Mouse (Mus musculus): ENCODE results near the gene Accsl. TPM values are rescaled to one million over a fixed set of nuclear protein-coding genes. Genes with fewer than 3 reads are reported as not detected.

The Accsl gene
- polyA plus RNA-seq (2015; fragmentation: Nextera tagmentation; extraction: Ambion mirVana), result 0.12 and 0.31 TPM in 2 replicates

DNA sequence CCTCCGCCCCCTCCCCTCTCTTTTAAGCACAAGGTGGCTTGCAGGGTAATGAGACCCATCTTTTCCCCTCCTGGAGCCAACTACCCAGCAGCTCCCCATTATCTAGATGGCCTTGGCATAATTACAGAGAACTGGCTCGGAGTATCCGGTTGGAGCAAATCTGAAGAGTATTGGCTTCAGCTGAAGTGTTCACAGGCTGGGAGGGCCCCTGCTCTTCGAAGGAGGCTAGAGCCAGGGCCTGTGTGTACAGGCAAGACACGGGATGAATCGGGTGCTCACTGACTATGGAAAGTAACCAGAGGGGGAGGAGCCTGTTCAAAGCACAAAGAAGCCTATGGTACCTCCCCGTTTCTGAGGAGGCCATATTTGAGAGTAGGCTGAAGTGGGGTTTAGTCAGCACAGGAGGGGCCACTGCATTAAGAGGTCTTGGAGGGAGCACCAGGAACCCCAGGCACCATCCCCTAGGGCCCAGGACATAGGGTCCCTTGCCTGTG lies at the start of gene Accsl:
Accsl (minus strand) TSS at position 51 of the 494 bp plus-strand sequence.
- no peak for ATAC-seq (ENCODE audit: low FRiP score, low read depth)
- Histone ChIP-seq H3K4me2 (no peak within 1 kb of the TSS), H3K9ac (no peak within 1 kb of the TSS), H3K27me3 (no peaks in the 10 kb centered on the region), H3K36me3 (no peaks in the 10 kb centered on the region), H3K4me3 (no peak within 1 kb of the TSS), H3K9me3 (no peaks in the 10 kb centered on the region), H3K27ac (replicated peaks) (no peak within 1 kb of the TSS), H3K4me1 (replicated peaks) (peaks cover 8% of the 10 kb centered on the region)
- 60% methylated on average over 7 of the region's 7 CpGs for WGBS

DNA sequence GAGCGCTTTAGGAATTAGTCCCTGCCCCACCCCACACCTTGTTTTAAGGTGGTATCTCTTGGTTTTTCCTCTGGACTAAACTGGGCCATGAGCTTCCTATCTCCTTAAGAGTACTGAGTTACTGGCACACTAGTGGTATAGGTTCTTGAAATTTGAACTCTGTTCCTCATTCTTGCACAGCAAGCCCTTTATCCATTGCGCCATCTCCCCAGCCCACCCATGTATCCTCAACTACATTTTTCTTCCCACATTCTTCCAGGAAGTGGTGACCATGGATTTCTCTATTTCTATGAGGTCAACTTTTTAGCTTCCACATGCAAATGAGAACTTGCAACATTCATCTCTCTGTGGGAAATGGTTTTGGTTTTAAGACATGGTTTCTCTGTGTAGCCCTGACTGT lies 44.6 kb upstream of the Accsl start:
- WGBS, result 95% methylated on average over 2 of the region's 2 CpGs
- Histone ChIP-seq H3K9me3 (no peaks in the 10 kb centered on the region), H3K9ac (no peak overlapping the region), H3K36me3 (no peaks in the 10 kb centered on the region), H3K27ac (replicated peaks) (no peak overlapping the region), H3K27me3 (no peaks in the 10 kb centered on the region), H3K4me2 (no peak overlapping the region), H3K4me1 (replicated peaks) (peaks cover 2% of the 10 kb centered on the region; the same call in 1 of the 2 replicates), H3K4me3 (no peak overlapping the region)
- ATAC-seq (ENCODE audit: low FRiP score, low read depth), result no peak

DNA sequence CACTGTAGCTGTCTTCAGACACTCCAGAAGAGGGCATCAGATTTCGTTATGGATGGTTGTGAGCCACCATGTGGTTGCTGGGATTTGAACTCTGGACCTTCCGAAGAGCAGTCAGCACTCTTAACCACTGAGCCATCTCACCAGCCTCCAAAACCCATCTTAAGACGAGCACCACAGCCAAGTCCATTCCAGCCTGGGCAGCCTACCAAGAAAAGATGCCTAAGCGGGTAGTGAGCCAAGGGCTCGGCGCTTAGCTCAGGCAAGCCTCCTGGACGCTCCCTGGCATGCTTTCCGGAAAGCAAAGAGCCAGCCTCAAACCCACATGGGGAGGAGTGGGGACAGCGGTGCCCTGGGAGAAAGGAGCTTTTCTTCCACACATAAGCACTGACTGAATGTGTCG lies 43.0 kb upstream of the Accsl start:
- 75% methylated on average over 10 of the region's 10 CpGs for WGBS
- no peak for ATAC-seq (ENCODE audit: low FRiP score, low read depth)
- H3K4me2 ChIP-seq, result no peak overlapping the region
- no peaks in the 10 kb centered on the region for H3K36me3 ChIP-seq
- H3K4me1 ChIP-seq (replicated peaks), result peaks cover 18% of the 10 kb centered on the region
- no peak overlapping the region for H3K27ac ChIP-seq (replicated peaks)
- no peaks in the 10 kb centered on the region for H3K27me3 ChIP-seq
- H3K4me3 ChIP-seq, result no peak overlapping the region
- no peak overlapping the region for H3K9ac ChIP-seq
- no peaks in the 10 kb centered on the region for H3K9me3 ChIP-seq

DNA sequence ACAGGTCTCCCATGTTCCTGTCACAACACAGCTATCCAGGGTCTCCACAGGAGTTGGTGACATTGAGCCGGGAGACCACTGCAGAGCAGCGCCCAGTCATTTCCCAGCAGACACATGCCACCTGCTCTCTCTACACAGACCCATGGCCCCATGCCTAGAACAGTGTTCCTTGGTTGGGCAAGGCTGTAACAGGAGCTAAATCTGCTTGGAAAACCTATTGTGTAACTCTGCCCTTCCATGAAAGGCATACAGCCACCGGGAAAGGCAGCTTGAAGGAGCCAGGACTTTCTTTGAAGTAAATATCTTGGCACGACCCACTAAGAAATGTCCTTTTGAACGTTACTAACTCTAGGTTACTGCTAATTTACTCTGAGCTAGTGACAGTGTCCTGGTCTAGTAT lies 40.8 kb upstream of the Accsl start:
- H3K4me2 ChIP-seq, result no peak overlapping the region
- H3K27ac ChIP-seq (replicated peaks), result no peak overlapping the region
- 63% methylated on average over 5 of the region's 5 CpGs for WGBS
- H3K36me3 ChIP-seq, result no peaks in the 10 kb centered on the region
- peaks cover 25% of the 10 kb centered on the region for H3K4me1 ChIP-seq (replicated peaks)
- no peaks in the 10 kb centered on the region for H3K9me3 ChIP-seq
- H3K4me3 ChIP-seq, result no peak overlapping the region
- H3K27me3 ChIP-seq, result no peaks in the 10 kb centered on the region
- no peak for ATAC-seq (ENCODE audit: low FRiP score, low read depth)
- no peak overlapping the region for H3K9ac ChIP-seq

DNA sequence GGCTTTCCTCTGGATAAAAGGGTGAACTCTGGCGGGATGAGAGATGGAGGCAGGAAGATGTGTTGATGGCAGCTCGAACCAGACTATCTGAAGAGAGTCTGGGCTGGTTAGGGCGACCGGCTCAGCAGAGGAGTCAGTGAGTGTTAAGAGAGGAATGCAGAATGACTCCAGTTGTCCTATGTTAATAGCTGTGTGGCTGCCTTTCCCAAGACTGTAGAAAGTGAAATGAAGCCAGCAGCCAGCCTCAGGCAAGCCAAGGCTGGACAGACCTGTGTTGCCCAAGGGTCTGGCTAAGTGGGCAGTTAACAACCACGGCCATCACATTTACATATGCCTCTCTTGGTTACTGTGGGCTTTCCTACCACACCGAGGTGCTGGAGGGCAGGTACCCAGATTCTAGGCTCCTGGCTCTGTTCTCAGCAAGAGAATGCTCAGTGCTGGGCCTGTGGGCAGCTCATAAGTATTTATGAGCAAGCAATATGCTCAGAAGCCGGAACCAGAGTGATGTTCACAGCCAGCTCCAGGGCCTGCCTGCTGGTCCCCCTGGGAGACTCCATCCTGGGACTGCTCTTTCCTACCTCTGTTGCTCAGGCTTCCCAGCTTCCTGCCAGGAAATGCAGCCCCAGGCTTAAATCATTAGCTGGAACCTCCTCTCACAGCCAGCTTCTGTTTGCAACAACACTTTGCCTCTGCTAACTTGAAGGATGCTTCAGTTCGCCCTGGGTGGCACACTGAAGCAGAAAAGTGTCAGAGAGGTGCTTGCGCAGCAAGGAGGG lies 38.8 kb upstream of the Accsl start:
- Histone ChIP-seq H3K9ac (no peak overlapping the region), H3K4me2 (no peak overlapping the region), H3K4me1 (replicated peaks) (peaks cover 25% of the 10 kb centered on the region), H3K9me3 (no peaks in the 10 kb centered on the region), H3K27ac (replicated peaks) (peak overlapping the region; percentile 69), H3K4me3 (no peak overlapping the region), H3K36me3 (no peaks in the 10 kb centered on the region), H3K27me3 (no peaks in the 10 kb centered on the region)
- 58% methylated on average over 9 of the region's 9 CpGs for WGBS
- peak; percentile 43; the same call in 1 of the 2 replicates for ATAC-seq (ENCODE audit: low FRiP score, low read depth)

DNA sequence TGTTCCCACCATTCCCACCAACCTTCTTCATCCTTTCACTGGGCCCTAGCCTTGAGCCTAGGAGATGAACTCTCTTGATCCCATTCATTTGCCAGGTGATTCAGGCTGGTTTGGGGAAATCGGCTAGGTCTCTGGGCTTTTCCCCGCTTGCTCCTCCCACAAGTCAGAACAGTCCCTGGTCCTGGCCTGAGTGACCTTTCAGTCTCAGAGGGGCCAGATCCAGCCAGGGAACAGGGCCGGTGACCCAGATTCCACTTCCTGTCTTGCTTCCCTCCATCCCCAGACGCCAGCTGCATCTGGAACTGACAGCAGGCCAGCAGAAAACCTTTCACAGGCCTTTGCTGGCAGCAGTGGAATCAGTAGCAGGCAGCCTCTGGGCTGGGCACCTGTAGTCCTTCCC lies 37.4 kb upstream of the Accsl start:
- Histone ChIP-seq H3K4me3 (no peak overlapping the region), H3K4me2 (no peak overlapping the region), H3K9me3 (no peaks in the 10 kb centered on the region), H3K36me3 (no peaks in the 10 kb centered on the region), H3K9ac (no peak overlapping the region), H3K27me3 (no peaks in the 10 kb centered on the region), H3K27ac (replicated peaks) (no peak overlapping the region), H3K4me1 (replicated peaks) (peaks cover 25% of the 10 kb centered on the region)
- WGBS, result 42% methylated on average over 4 of the region's 4 CpGs
- ATAC-seq (ENCODE audit: low FRiP score, low read depth), result no peak

DNA sequence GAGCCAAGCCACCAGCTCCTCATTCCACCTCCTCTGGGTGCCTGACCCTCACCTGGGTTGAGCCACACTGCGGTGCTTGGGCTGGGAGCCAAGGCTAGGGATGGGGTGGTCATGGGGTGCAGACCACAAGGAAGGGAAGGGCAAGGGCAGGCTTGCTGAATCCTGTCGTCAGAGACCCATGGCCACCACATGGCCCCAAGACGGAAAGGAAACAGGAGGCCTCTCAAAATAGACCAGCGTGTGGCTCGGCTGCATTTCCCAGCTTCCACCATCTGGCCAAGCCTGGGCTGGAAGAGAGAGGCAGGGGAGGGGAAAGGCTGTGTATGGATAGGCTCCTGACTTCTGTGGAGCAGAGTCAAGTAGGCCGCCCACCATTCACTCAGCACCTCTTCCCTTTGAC lies 34.5 kb upstream of the Accsl start:
- H3K4me1 ChIP-seq (replicated peaks), result peaks cover 30% of the 10 kb centered on the region
- ATAC-seq (ENCODE audit: low FRiP score, low read depth), result no peak
- no peak overlapping the region for H3K4me3 ChIP-seq
- no peaks in the 10 kb centered on the region for H3K27me3 ChIP-seq
- H3K27ac ChIP-seq (replicated peaks), result no peak overlapping the region
- WGBS, result 73% methylated on average over 6 of the region's 6 CpGs
- no peak overlapping the region for H3K4me2 ChIP-seq
- no peaks in the 10 kb centered on the region for H3K36me3 ChIP-seq
- no peak overlapping the region for H3K9ac ChIP-seq
- H3K9me3 ChIP-seq, result no peaks in the 10 kb centered on the region

DNA sequence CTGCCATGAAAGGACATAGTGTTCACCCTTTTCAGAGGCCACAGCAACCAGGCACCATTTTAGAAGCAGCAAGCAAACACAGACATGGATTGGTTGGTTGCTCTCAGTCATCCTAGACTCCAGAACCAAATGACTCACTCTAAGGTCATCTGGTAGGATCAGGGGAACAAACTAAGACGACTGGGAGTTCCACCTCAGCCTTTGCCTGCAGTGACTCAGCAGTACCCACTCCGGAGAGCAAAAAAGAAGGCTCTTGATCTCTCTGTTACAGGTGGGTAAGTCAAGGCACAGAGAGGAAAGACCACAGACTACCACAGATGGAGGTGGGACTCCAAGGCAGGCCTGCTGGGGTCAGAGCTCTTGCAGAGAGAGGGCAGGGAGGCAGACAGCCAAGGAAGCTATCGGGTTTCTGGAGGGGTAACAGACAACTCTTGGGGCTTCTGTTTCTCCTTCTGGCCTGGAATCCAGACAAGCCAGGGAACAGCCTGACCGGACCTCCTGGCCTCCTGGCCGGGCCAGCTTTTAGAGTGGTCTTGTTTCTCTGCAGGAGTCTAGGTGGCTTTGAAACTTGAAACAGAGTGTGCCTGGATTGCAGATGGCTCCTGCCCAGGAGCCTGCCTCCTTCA lies 33.8 kb upstream of the Accsl start:
- peaks cover 24% of the 10 kb centered on the region for H3K4me1 ChIP-seq (replicated peaks)
- H3K9ac ChIP-seq, result no peak overlapping the region
- no peak overlapping the region for H3K4me3 ChIP-seq
- H3K27me3 ChIP-seq, result no peaks in the 10 kb centered on the region
- H3K4me2 ChIP-seq, result no peak overlapping the region
- no peaks in the 10 kb centered on the region for H3K36me3 ChIP-seq
- no peak overlapping the region for H3K27ac ChIP-seq (replicated peaks)
- 76% methylated on average over 5 of the region's 5 CpGs for WGBS
- no peaks in the 10 kb centered on the region for H3K9me3 ChIP-seq
- no peak for ATAC-seq (ENCODE audit: low FRiP score, low read depth)

DNA sequence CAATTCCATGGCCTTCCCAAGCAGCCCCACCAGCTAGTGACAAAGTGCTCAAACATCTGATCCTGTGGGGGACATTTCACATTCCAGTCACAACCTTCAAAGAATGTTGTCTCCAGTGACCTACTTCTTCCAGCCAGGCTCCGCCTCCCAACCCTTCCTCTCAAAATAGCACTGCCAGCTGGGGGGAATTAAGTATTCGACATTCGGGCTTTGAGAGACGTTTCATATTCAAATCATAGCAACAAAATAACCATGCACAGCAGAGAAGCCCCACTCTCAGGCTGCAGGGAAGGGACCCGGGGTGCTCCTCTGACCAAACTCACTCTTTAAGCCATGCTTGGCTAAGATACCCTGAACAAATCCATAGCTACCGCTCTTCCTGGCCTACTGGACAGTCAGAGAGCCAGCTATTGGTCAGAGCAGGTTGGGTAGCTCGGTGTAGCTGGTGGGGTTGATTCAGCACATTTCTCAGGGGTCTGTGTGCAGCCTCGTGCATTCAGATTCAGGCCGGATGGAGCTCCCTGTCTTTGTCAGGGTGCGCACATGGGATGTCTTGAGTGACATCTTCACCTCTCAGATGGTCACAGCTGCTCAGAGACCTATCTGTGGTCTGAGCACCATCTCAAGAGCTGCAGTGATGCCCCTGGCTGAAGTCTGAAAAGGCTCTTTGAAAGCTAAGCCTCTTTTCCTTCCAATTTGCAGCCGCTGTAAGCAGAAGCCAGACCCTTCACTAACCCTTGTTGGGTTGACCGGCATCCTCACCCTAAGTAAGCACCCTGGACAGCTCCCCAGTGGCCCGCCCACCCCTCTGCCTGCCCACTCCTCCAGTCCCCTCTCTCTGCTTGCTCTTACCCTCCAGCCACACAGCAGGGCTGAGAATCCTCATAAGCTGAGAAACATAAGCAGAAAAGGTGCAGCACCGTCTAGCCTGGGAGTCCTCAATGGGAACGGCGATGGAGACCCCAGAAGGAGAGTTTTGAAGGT lies 30.7 kb upstream of the Accsl start:
- Histone ChIP-seq H3K27ac (replicated peaks) (no peak overlapping the region), H3K4me3 (no peak overlapping the region)
- WGBS, result 49% methylated on average over 16 of the region's 16 CpGs

DNA sequence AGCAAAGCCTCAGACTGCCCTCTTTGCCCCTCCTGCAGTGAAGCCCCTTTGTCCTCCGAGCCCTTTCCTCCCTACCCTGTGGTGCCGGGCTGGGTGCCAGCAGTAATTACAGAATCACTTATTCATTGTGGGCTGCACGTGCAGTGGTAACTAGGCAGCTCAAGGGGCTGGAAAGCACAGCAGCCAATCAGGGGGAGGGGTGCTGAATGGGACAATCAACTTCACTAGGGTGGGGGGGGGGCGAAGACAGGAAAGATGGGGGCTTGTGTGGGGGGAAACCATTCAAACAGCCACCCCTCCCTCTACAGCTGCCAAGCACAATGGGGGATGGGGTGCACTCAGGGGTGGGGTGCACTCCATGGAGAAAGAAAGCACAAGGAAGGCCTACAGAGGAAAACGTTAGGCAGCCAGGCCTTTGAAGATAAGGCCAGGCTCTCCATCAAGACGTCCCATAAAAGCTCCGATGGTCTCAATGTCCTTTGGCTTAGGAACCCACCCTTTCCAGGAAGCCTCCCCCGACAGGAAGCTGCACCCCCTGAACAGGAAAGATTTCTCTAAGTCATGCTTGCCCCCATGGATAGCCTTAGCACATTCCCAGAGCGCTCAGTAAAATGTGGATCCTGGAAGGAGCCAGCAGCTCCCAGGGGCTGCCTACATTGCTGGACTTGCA lies 22.8 kb upstream of the Accsl start:
- no peaks in the 10 kb centered on the region for H3K9me3 ChIP-seq
- no peak overlapping the region for H3K4me3 ChIP-seq
- ATAC-seq (ENCODE audit: low FRiP score, low read depth), result peak; percentile 95
- no peaks in the 10 kb centered on the region for H3K27me3 ChIP-seq
- no peaks in the 10 kb centered on the region for H3K36me3 ChIP-seq
- no peak overlapping the region for H3K9ac ChIP-seq
- 11% methylated on average over 8 of the region's 9 CpGs for WGBS
- H3K27ac ChIP-seq (replicated peaks), result peak overlapping the region; percentile 79
- no peak overlapping the region for H3K4me2 ChIP-seq
- peaks cover 21% of the 10 kb centered on the region for H3K4me1 ChIP-seq (replicated peaks)

More for the DNA sequence above, 30.7 kb upstream of the Accsl start:
- Histone ChIP-seq H3K9ac (no peak overlapping the region), H3K27me3 (no peaks in the 10 kb centered on the region), H3K4me2 (no peak overlapping the region), H3K9me3 (no peaks in the 10 kb centered on the region), H3K4me1 (replicated peaks) (0 out of 2 replicates have a peak, but pooled peaks cover 9% of the 10 kb centered on the region), H3K36me3 (no peaks in the 10 kb centered on the region)
- no peak for ATAC-seq (ENCODE audit: low FRiP score, low read depth)

DNA sequence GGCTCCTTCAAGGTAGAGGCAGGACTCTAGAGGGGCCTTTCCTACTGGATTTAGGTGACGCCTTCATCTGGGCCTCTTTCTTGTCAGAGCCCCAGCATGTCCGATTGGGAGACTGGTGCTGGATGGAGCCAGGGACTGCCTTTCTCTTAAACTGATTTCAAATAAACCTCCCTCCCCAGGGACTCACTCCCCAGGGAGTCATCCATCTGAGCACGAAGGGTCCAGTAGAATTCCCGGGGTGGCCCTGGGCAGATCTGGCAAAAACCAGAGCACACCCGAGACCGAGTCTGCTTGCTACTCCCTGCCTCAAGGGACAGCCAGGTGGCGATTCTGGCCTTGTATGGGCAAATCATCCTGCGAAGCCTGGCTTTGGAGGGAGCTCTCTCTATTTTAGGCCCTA lies 21.2 kb upstream of the Accsl start:
- Histone ChIP-seq H3K36me3 (no peaks in the 10 kb centered on the region), H3K4me1 (replicated peaks) (peaks cover 21% of the 10 kb centered on the region), H3K9ac (no peak overlapping the region), H3K4me2 (no peak overlapping the region), H3K27ac (replicated peaks) (no peak overlapping the region), H3K4me3 (no peak overlapping the region), H3K9me3 (no peaks in the 10 kb centered on the region), H3K27me3 (no peaks in the 10 kb centered on the region)
- ATAC-seq (ENCODE audit: low FRiP score, low read depth), result no peak
- 67% methylated on average over 8 of the region's 8 CpGs for WGBS

All from hindbrain, embryonic 15.5 days (tissue).